Mouse (Mus musculus) layer of hippocampus, adult 2 months (tissue): ENCODE measurements around the gene Ankrd66. TPM values are rescaled to one million over a fixed set of nuclear protein-coding genes. Genes with fewer than 3 reads are reported as not detected.
"Not testable (repeated sequence)": the region's sequence is repeated elsewhere in the genome, so short reads cannot be mapped to it uniquely, and the experiment has no call there.

Experiments used
- DNase-seq, 2 experiments: peaks; one replicate each; pipeline ENCODE4 v3.0.0; 2022; ENCODE audit warnings: low spot score in 2 of 2
- H3K27ac ChIP-seq: fragments of 200-600 bp; 2 replicates; pipeline ENCODE4 v1.8.1; 2022
- H3K4me3 ChIP-seq: fragments of 200-600 bp; 2 replicates; pipeline ENCODE4 v1.8.1; 2022; ENCODE audit warnings: mild to moderate bottlenecking
- CTCF ChIP-seq: fragments of 200-600 bp; conservative IDR thresholded peaks from 2 replicates; pipeline ENCODE4 v1.8.1; 2022; ENCODE audit warnings: antibody characterized with exemption, mild to moderate bottlenecking, moderate library complexity
- total RNA-seq, 2 experiments: library from RNA; stranded (reverse); gene quantifications; 2 replicates each; pipeline ENCODE4 v1.2.3; 2021

Gene Ankrd66
- total RNA-seq, 2 experiments from 2014 or later: 0.37 to 0.38 TPM

GRCm38 (mm10) chr17:43520166-43520565 is 23.3 kb downstream of the Ankrd66 start:
- no peak for TF ChIP-seq CTCF
- DNase-seq: no peak
- Histone ChIP-seq H3K27ac (no peak overlapping the region), H3K4me3 (no peak overlapping the region)

- H3K4me3 ChIP-seq: no peak overlapping the region
- DNase-seq: peak; percentile 66 to 76
- TF ChIP-seq CTCF: peak; percentile 90
- no peak overlapping the region for H3K27ac ChIP-seq
These were observed 24.6 kb downstream of the Ankrd66 start for GRCm38 (mm10) chr17:43518644-43519409.

GRCm38 (mm10) chr17:43510782-43511181 is 32.7 kb downstream of the Ankrd66 start:
- no peak overlapping the region for H3K4me3 ChIP-seq
- no peak overlapping the region for H3K27ac ChIP-seq
- TF ChIP-seq CTCF: no peak
- no peak for DNase-seq

GRCm38 (mm10) chr17:43504594-43504934 is 38.9 kb downstream of the Ankrd66 start:
- Histone ChIP-seq H3K4me3 (no peak overlapping the region), H3K27ac (no peak overlapping the region)
- DNase-seq: no peak
- no peak for TF ChIP-seq CTCF

GRCm38 (mm10) chr17:43503861-43504593 is 39.4 kb downstream of the Ankrd66 start:
- H3K4me3 ChIP-seq: no peak overlapping the region
- no peak for TF ChIP-seq CTCF
- no peak overlapping the region for H3K27ac ChIP-seq
- DNase-seq: no peak

- TF ChIP-seq CTCF: no peak
- no peak within 1 kb of the TSS for H3K27ac ChIP-seq
- no peak within 1 kb of the TSS for H3K4me3 ChIP-seq
- no peak for DNase-seq
These were observed 40.8 kb downstream of the Ankrd66 start, which contains the start of gene Mep1a for GRCm38 (mm10) chr17:43502592-43502991. Mep1a (minus strand) TSS chr17:43502812.

DNA sequence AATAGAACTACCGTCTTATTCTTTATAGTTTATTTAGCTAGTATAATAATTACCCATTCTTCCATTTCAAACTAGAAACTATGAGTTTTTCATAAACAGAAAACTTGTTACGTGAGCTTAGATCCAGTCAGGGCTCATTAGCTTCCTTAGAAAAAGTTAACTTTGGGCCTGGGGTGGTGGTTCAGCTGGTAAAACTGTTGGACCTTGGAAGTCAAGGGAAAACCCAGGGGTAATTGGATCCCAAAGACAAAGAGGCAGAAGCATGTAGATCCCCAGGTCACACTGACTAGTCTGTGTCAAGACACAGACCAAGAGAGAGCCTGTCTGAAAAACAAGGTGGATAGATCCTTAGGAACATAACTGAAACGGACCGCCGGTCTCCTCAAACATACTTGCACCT is 41.8 kb downstream of the Ankrd66 start:
- no peak overlapping the region for H3K4me3 ChIP-seq
- no peak for TF ChIP-seq CTCF
- no peak overlapping the region for H3K27ac ChIP-seq
- no peak for DNase-seq

DNA sequence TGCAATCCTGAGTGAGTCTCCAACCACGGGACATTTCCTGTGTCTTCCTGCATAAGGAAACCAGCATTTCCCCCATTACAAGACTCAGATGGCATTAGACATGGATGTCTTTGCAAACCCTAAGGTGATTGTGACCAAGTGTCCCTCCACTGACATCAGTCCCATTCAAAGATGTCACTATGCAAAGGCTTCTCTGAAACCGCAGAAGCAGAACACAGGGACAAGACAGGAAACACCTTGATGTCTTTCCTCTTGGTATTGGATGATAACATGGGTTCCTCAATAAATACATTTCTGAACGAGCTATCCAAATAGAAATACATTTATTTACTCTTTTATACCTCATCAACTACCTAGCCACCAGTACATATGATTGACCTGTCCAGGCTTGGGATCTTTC is 42.2 kb downstream of the Ankrd66 start:
- no peak for DNase-seq
- TF ChIP-seq CTCF: no peak
- no peak overlapping the region for H3K4me3 ChIP-seq
- H3K27ac ChIP-seq: no peak overlapping the region

GRCm38 (mm10) chr17:43500513-43500912 is 42.9 kb downstream of the Ankrd66 start:
- Histone ChIP-seq H3K27ac (no peak overlapping the region), H3K4me3 (no peak overlapping the region)
- TF ChIP-seq CTCF: no peak
- no peak for DNase-seq

DNA sequence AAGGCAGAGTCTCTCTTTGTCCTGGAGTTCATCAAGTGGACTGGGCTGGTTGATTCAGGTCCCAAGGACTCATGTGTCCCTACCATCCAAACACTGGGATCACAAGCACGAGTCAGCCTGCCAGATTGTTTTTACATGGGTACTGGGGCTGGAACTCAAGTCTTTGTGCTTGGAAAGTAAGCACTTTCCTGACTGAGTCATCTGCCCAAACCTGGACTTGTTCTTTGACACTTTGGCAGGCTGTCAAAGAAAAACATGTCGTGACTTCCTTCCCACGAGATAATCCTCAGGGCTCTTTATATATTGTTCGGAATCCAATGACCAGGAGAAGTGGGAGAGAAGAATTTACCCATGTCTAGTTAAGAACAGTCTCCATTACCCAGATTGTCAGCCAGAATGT is 45.9 kb downstream of the Ankrd66 start:
- no peak for DNase-seq
- Histone ChIP-seq H3K27ac (no peak overlapping the region), H3K4me3 (no peak overlapping the region)

GRCm38 (mm10) chr17:43495502-43495901 is 47.9 kb downstream of the Ankrd66 start:
- TF ChIP-seq CTCF: no peak
- no peak for DNase-seq
- no peak overlapping the region for H3K4me3 ChIP-seq

More for the DNA sequence above, 45.9 kb downstream of the Ankrd66 start:
- no peak for TF ChIP-seq CTCF

GRCm38 (mm10) chr17:43490371-43490770 is 53.1 kb downstream of the Ankrd66 start:
- H3K27ac ChIP-seq, H3K4me3 ChIP-seq, DNase-seq: not testable (repeated sequence)

More at GRCm38 (mm10) chr17:43495502-43495901, 47.9 kb downstream of the Ankrd66 start:
- no peak overlapping the region for H3K27ac ChIP-seq

DNA sequence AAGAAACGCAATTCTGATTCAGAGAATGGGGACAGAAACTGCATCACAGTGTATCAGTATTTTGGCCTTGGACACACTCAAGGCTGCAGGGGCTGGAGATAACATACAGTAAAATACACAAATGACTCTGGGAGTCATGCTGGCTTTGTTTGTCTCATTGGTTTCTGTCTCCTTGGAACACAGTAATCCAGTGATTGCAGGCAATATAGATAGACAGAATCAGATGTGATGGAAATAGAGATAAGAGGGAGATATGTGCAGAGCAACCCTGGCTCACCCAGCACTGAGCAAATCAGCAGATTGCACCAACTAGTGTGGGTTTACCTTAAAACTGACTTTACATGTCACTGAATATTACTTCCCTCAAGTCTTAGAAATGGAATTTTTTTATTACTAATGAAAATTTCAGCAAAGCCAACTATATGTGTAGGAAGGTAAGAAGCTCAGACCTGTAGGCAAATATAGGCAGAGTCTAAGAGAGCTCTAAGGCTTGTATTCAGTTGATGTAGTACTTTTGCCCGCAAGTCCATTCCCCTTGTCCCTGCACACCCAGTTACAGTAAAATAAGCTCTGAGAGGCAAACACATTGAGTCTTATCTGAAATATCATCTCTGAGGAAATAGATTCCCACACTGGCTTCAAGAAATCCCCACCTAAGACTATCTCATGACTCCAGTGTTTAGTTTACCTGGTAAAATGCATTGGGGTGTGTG is 54.8 kb downstream of the Ankrd66 start:
- no peak for DNase-seq
- H3K4me3 ChIP-seq: no peak overlapping the region
- no peak for TF ChIP-seq CTCF
- H3K27ac ChIP-seq: no peak overlapping the region
